Mouse (Mus musculus): Measurements from ENCODE around the gene Klhl22.

The Klhl22 gene

GRCm38 (mm10) chr16:17831781-17832180 is 72.4 kb downstream of the Klhl22 start:
- ChIA-PET CTCF (interaction anchor here (1.0 to 5.0 kb wide), 8 partner anchors 16 to 86 kb away, joined by 3 to 31 read pairs (median 6); no protein-coding TSS in a partner anchor), POLR2A (interaction anchor here in 3 of 4 experiments (0.6 to 2.2 kb wide), 10 partner anchors 14 to 392 kb away, joined by 3 to 7 read pairs (median 4); partner anchors contain the start of gene Gm20518 (in 1 of the 3))

GRCm38 (mm10) chr16:17832821-17833220 is 73.4 kb downstream of the Klhl22 start, which contains the start of gene B830017H08Rik:
TSS of gene B830017H08Rik (plus strand) at chr16:17833121.
- POLR2A ChIA-PET = interaction anchor here in 3 of 4 experiments (1.1 to 2.2 kb wide), 4 partner anchors 12 to 390 kb away, joined by 3 to 7 read pairs (median 6); no protein-coding TSS in a partner anchor
- CTCF ChIA-PET = interaction anchor here in 1 of 4 experiments (1.8 kb wide), 1 partner anchor 16 kb away, joined by 6 read pairs; no protein-coding TSS in a partner anchor

- ChIA-PET CTCF (interaction anchor here in 3 of 4 experiments (1.2 to 1.8 kb wide), 4 partner anchors 15 to 16 kb away, joined by 4 to 6 read pairs (median 4); no protein-coding TSS in a partner anchor), POLR2A (interaction anchor here in 3 of 4 experiments (1.2 to 2.1 kb wide), 6 partner anchors 11 to 256 kb away, joined by 3 to 6 read pairs (median 5); partner anchors contain the start of gene Gm20518 (in 1 of the 3))
These were observed 73.9 kb downstream of the Klhl22 start for GRCm38 (mm10) chr16:17833321-17833680.

GRCm38 (mm10) chr16:17833681-17834399 is 74.4 kb downstream of the Klhl22 start:
- CTCF ChIA-PET = interaction anchor here in 3 of 4 experiments (1.0 to 1.4 kb wide), 4 partner anchors 15 to 18 kb away, joined by 4 to 5 read pairs (median 4); no protein-coding TSS in a partner anchor
- POLR2A ChIA-PET = interaction anchor here in 3 of 4 experiments (0.5 to 2.1 kb wide), 18 partner anchors 9 to 1240 kb away, joined by 3 to 7 read pairs (median 4); partner anchors contain the start of gene Gm20518 (in 1 of the 3)

GRCm38 (mm10) chr16:17834543-17834942 is 75.1 kb downstream of the Klhl22 start:
- CTCF ChIA-PET = interaction anchor here in 3 of 4 experiments (0.7 to 1.4 kb wide), 5 partner anchors 14 to 216 kb away, joined by 3 to 5 read pairs (median 4); no protein-coding TSS in a partner anchor
- POLR2A ChIA-PET = interaction anchor here in 3 of 4 experiments (0.6 to 2.1 kb wide), 17 partner anchors 8 to 578 kb away, joined by 3 to 7 read pairs (median 4); partner anchors contain the start of gene Gm20518 (in 1 of the 3)

- ChIA-PET CTCF (interaction anchor here in 2 of 4 experiments (1.1 to 1.4 kb wide), 1 partner anchor 13 kb away, joined by 4 to 5 read pairs; no protein-coding TSS in a partner anchor), POLR2A (interaction anchor here in 2 of 4 experiments (0.7 to 2.4 kb wide), 3 partner anchors 8 to 28 kb away, joined by 3 to 9 read pairs (median 4); no protein-coding TSS in a partner anchor)
These were observed 76.1 kb downstream of the Klhl22 start for GRCm38 (mm10) chr16:17835481-17835880.

GRCm38 (mm10) chr16:17838051-17838450 is 78.6 kb downstream of the Klhl22 start, which contains the start of gene Car15:
TSS of gene Car15 (minus strand) at chr16:17838364.
- CTCF ChIA-PET = interaction anchor here in 3 of 4 experiments (1.1 to 1.7 kb wide), 4 partner anchors 11 to 12 kb away, joined by 3 to 8 read pairs (median 5); no protein-coding TSS in a partner anchor

GRCm38 (mm10) chr16:17839976-17840375 is 80.6 kb downstream of the Klhl22 start:
- CTCF ChIA-PET = no interaction called here

More at GRCm38 (mm10) chr16:17838051-17838450, 78.6 kb downstream of the Klhl22 start, which contains the start of gene Car15:
- POLR2A ChIA-PET = interaction anchor here in 1 of 4 experiments (1.2 kb wide), 1 partner anchor 196 kb away, joined by 4 read pairs; no protein-coding TSS in a partner anchor

GRCm38 (mm10) chr16:17842437-17842836 is 83.0 kb downstream of the Klhl22 start:
- POLR2A ChIA-PET = interaction anchor here in 2 of 4 experiments (0.6 to 1.4 kb wide), 4 partner anchors 8 to 43 kb away, joined by 3 to 5 read pairs (median 4); no protein-coding TSS in a partner anchor
- CTCF ChIA-PET = interaction anchor here in 1 of 4 experiments (0.6 kb wide), 1 partner anchor 36 kb away, joined by 3 read pairs; no protein-coding TSS in a partner anchor

More at GRCm38 (mm10) chr16:17839976-17840375, 80.6 kb downstream of the Klhl22 start:
- POLR2A ChIA-PET = no interaction called here
